Mouse (Mus musculus) intestine, embryonic 16.5 days (tissue): Measurements from ENCODE around the gene Ugt1a9. TPM values are rescaled to one million over a fixed set of nuclear protein-coding genes. Genes with fewer than 3 reads are reported as not detected.
A peak's percentile ranks its signal among the peaks of the same experiment; 100 is the strongest.

Experiments
- ATAC-seq: fragments of 200-750 bp; cut with Nextera tagmentation; 2 replicates; pipeline ENCODE4 v1.8.0; 2017; ENCODE audit warnings: moderate TSS enrichment, moderate library complexity
- H3K27ac ChIP-seq: fragments of 300-500 bp; sonication (generic); 2 replicates; pipeline ENCODE4 v1.5.1; 2014; ENCODE audit warnings: mild to moderate bottlenecking, low read length
- H3K27me3 ChIP-seq: fragments of 300-500 bp; sonication (generic); replicated peaks from 2 replicates; pipeline ENCODE4 v1.6.1; 2014; ENCODE audit warnings: low read length, control low read depth, mixed read lengths; ENCODE audit not compliant: control insufficient read depth, insufficient read depth
- H3K36me3 ChIP-seq: fragments of 300-500 bp; sonication (generic); 2 replicates; pipeline ENCODE4 v1.6.1; 2014; ENCODE audit warnings: low read length, control low read depth; ENCODE audit not compliant: control insufficient read depth, insufficient read depth
- H3K4me1 ChIP-seq: fragments of 300-500 bp; sonication (generic); 2 replicates; pipeline ENCODE4 v1.6.1; 2014; ENCODE audit warnings: low read length, control low read depth, mixed read lengths; ENCODE audit not compliant: control insufficient read depth, insufficient read depth
- H3K4me2 ChIP-seq: fragments of 300-500 bp; sonication (generic); 2 replicates; pipeline ENCODE4 v1.6.1; 2014; ENCODE audit warnings: low read depth, low read length, control low read depth
- H3K4me3 ChIP-seq: fragments of 300-500 bp; sonication (generic); 2 replicates; pipeline ENCODE4 v1.5.1; 2014; ENCODE audit warnings: mild to moderate bottlenecking, low read length
- H3K9ac ChIP-seq: fragments of 300-500 bp; sonication (generic); 2 replicates; pipeline ENCODE4 v1.6.1; 2014; ENCODE audit warnings: low read depth, low read length
- H3K9me3 ChIP-seq: fragments of 300-500 bp; sonication (generic); 2 replicates; pipeline ENCODE4 v1.6.1; 2016; ENCODE audit warnings: low read length, control low read depth; ENCODE audit not compliant: control insufficient read depth
- WGBS: fragments of 180-500 bp; shearing (Covaris S2); extraction: QIAGEN DNeasy Blood & Tissue Kit; methylation state at CpG from one replicate; pipeline ENCODE4 v1.1.7; 2014; 5-methylcytosine and 5-hydroxymethylcytosine counted together
- polyA plus RNA-seq: library from polyadenylated mRNA; unstranded; fragments of >200 nt; fragmentation: Nextera tagmentation; extraction: Ambion mirVana; gene quantifications from 2 replicates; pipeline ENCODE4 v1.2.1, GENCODE M21; 2015

The Ugt1a9 gene
- polyA plus RNA-seq, 1 experiment from 2014 or later: 17.8 TPM

DNA sequence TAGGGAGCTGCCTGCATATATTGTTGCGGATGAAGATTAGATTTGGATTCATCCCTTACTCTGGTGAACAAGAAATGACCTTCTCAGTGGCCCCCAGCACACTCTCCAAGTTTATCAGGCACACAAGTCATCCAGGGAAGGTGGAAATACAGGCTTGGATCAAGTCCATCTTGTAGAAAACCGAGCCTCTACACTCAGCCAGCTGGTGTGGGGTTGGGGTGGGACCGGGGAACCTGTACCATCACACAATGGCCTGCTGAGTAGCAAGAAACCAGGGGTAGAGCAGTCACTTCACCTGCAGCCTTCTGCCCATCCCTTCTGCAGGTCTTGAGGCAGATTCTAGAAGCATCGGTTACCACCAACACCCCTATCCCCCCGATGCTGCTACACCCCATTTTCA, 164.0 kb downstream of the Ugt1a9 start:
- Histone ChIP-seq H3K27ac (no peak overlapping the region), H3K36me3 (no peaks in the 10 kb centered on the region), H3K4me1 (no peaks in the 10 kb centered on the region), H3K9me3 (peaks cover 78% of the 10 kb centered on the region), H3K4me2 (no peak overlapping the region), H3K9ac (no peak overlapping the region), H3K4me3 (no peak overlapping the region), H3K27me3 (no peaks in the 10 kb centered on the region)
- 44% methylated on average over 5 of the region's 5 CpGs for WGBS
- no peak for ATAC-seq

DNA sequence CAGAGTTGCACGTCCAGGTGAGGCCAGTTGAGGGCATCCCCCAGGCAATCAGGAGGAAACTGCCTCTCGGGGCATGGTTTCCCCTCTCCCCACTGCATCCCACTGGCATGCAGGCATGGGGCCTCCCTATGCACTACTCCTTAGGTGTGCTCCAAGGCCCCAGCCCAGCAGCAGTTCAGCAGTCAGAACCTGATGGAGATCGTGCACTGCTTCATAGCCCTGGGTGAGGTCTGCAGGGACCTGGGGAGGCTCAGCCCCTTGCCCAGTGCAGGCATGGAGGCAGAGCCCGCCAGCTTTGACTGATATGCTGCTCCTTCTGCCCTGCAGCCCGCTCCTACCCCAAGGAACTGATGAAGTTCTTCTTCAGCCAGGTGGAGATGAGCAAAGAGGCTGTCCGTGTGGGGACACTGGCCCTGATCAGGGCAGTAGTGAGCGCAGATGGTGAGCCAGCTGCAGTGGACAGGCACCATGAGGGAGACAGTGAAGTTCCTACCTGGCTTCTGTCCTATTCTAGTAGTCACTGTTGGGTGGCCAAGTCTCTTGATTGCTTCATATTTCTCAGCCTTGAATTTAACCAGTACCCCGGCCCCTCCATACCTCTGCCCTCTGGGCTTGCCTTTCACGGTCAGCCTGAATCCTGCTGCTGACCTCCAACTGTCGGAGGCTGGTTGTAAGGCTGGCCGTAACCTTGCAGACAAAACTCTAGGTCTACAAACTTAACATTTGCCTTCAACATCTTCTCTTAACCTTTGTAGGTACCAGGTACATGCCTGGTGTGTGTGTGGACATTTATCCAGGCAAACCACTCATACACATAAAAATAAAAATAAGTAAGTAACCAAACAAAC, 164.7 kb downstream of the Ugt1a9 start:
- no peaks in the 10 kb centered on the region for H3K36me3 ChIP-seq
- H3K4me3 ChIP-seq: no peak overlapping the region
- H3K9me3 ChIP-seq: peaks cover 72% of the 10 kb centered on the region
- H3K27me3 ChIP-seq: no peaks in the 10 kb centered on the region
- 63% methylated on average over 11 of the region's 11 CpGs for WGBS
- no peaks in the 10 kb centered on the region for H3K4me1 ChIP-seq
- no peak overlapping the region for H3K4me2 ChIP-seq
- ATAC-seq: no peak
- no peak overlapping the region for H3K27ac ChIP-seq
- H3K9ac ChIP-seq: no peak overlapping the region

DNA sequence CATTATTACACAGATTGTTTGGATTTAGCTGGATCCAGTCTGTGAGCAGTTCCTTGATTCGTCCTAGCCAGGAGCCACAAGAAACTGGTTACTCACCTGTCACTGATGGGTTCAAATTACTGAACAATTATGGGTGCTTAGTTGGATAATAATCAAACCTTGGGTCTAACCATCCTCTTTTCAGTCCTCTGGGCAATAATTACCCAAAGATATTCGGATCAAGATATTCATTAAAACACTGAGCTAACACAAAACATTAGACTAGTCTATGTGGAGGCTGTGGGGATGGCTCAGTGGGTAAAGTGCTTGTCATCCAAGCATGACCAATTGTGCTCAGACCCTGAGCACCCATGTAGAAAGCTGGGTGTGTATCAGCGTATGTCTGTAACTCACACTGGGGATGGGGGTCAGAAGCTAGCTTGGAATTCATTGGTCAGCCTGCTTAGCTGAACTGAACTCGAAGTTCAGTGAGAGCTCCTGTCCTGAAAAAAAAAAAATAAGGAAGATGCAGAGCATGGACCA, 165.4 kb downstream of the Ugt1a9 start:
- Histone ChIP-seq H3K27ac (no peak overlapping the region), H3K4me2 (no peak overlapping the region), H3K4me1 (no peaks in the 10 kb centered on the region), H3K9me3 (peaks cover 68% of the 10 kb centered on the region), H3K36me3 (no peaks in the 10 kb centered on the region), H3K27me3 (no peaks in the 10 kb centered on the region), H3K9ac (no peak overlapping the region), H3K4me3 (no peak overlapping the region)
- ATAC-seq: no peak
- WGBS: 60% methylated on average over 4 of the region's 4 CpGs

DNA sequence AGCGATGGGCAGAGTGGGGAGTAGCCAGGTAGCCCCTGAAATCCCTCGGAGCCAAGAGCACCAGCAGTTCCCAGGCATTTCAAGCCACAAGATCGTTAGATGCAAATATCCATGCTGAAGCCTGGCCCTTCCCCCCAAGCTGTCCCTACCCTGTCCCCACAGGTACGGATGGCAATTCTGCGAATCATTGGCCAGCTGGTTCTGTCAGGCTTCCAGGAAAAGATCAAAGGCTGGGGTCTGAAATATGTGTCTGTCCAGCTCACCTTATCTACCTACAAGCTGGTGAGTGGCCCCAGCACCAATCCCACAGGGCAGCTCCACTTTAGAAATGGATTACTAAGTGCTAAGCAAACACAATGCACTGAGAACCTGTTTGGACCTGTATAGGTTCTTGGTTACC, 166.7 kb downstream of the Ugt1a9 start:
- no peak for ATAC-seq
- peaks cover 64% of the 10 kb centered on the region for H3K9me3 ChIP-seq
- no peak overlapping the region for H3K9ac ChIP-seq
- no peak overlapping the region for H3K27ac ChIP-seq
- H3K36me3 ChIP-seq: no peaks in the 10 kb centered on the region
- H3K4me3 ChIP-seq: no peak overlapping the region
- H3K27me3 ChIP-seq: no peaks in the 10 kb centered on the region
- no peak overlapping the region for H3K4me2 ChIP-seq
- 73% methylated on average over 5 of the region's 5 CpGs for WGBS
- H3K4me1 ChIP-seq: no peaks in the 10 kb centered on the region

DNA sequence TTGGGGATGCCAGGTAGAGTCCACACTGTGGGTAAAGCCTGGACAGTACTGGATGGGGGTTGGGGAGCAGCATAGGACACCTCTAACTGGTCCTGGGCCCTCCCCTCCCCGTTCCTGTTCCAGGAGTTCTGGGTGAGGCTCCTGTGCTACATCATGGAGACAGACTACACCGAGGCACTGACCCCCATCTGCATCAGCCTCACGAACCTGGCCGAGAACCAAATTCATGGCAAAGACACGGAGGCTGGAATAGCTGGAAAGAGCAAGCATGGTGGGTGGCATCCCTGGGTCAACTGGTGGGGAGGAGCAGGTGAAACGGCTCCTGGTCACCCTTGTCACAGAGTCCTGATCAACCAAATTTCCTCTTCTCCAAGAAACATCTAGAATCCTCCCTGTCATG, 168.2 kb downstream of the Ugt1a9 start:
- ATAC-seq: no peak
- WGBS: 79% methylated on average over 6 of the region's 6 CpGs
- Histone ChIP-seq H3K4me2 (no peak overlapping the region), H3K9ac (no peak overlapping the region), H3K36me3 (no peaks in the 10 kb centered on the region), H3K27me3 (no peaks in the 10 kb centered on the region), H3K4me3 (no peak overlapping the region), H3K9me3 (peaks cover 67% of the 10 kb centered on the region), H3K27ac (no peak overlapping the region), H3K4me1 (no peaks in the 10 kb centered on the region)

- H3K4me3 ChIP-seq: no peak overlapping the region
- H3K36me3 ChIP-seq: no peaks in the 10 kb centered on the region
- WGBS: 71% methylated on average over 5 of the region's 5 CpGs
- H3K4me2 ChIP-seq: no peak overlapping the region
- no peaks in the 10 kb centered on the region for H3K4me1 ChIP-seq
- H3K9ac ChIP-seq: no peak overlapping the region
- no peak overlapping the region for H3K27ac ChIP-seq
- H3K27me3 ChIP-seq: no peaks in the 10 kb centered on the region
- H3K9me3 ChIP-seq: peaks cover 67% of the 10 kb centered on the region
- ATAC-seq: no peak
These were observed 169.5 kb downstream of the Ugt1a9 start for GRCm38 (mm10) chr1:88240072-88240471.

- Histone ChIP-seq H3K27me3 (no peaks in the 10 kb centered on the region), H3K27ac (no peak overlapping the region), H3K36me3 (no peaks in the 10 kb centered on the region), H3K4me2 (no peak overlapping the region), H3K9ac (no peak overlapping the region), H3K9me3 (peaks cover 66% of the 10 kb centered on the region), H3K4me3 (no peak overlapping the region), H3K4me1 (no peaks in the 10 kb centered on the region)
- WGBS: 72% methylated on average over 4 of the region's 4 CpGs
- ATAC-seq: 0 out of 2 replicates have a peak, but pooled peaks have one; percentile 7
These were observed 170.0 kb downstream of the Ugt1a9 start for GRCm38 (mm10) chr1:88240579-88240978.

- Histone ChIP-seq H3K4me2 (no peak overlapping the region), H3K4me1 (no peaks in the 10 kb centered on the region), H3K9me3 (peaks cover 51% of the 10 kb centered on the region), H3K9ac (no peak overlapping the region), H3K27me3 (no peaks in the 10 kb centered on the region), H3K27ac (no peak overlapping the region), H3K36me3 (no peaks in the 10 kb centered on the region), H3K4me3 (no peak overlapping the region)
- ATAC-seq: no peak
- WGBS: 65% methylated on average over 5 of the region's 5 CpGs
These were observed 173.3 kb downstream of the Ugt1a9 start for GRCm38 (mm10) chr1:88243861-88244260.

- no peak overlapping the region for H3K4me2 ChIP-seq
- ATAC-seq: peak; percentile 5; the same call in 1 of the 2 replicates
- no peaks in the 10 kb centered on the region for H3K36me3 ChIP-seq
- H3K4me1 ChIP-seq: no peaks in the 10 kb centered on the region
- no peak overlapping the region for H3K9ac ChIP-seq
- H3K27me3 ChIP-seq: no peaks in the 10 kb centered on the region
- 77% methylated on average over 6 of the region's 6 CpGs for WGBS
- no peak overlapping the region for H3K4me3 ChIP-seq
- H3K9me3 ChIP-seq: peaks cover 60% of the 10 kb centered on the region
- no peak overlapping the region for H3K27ac ChIP-seq
These were observed 175.3 kb downstream of the Ugt1a9 start for GRCm38 (mm10) chr1:88245881-88246280.
